Mouse (Mus musculus): ENCODE results near the gene Gm5965. TPM values are rescaled to one million over a fixed set of nuclear protein-coding genes. Genes with fewer than 3 reads are reported as not detected.

Gm5965 gene
- polyA plus RNA-seq, 1 experiment, result not detected

- Histone ChIP-seq H3K9me3 (replicated peaks; ENCODE audit: control insufficient read depth, insufficient read depth, low read length, poor library complexity, severe bottlenecking) (no peaks in the 10 kb centered on the region), H3K27ac (ENCODE audit: insufficient read depth, low read length) (no peak overlapping the region), H3K4me1 (ENCODE audit: control insufficient read depth, insufficient read depth, low read length) (peaks cover 1% of the 10 kb centered on the region), H3K36me3 (ENCODE audit: control insufficient read depth, insufficient read depth, low read length, poor library complexity, severe bottlenecking) (no peaks in the 10 kb centered on the region), H3K4me3 (ENCODE audit: low read depth, low read length) (no peak overlapping the region), H3K27me3 (ENCODE audit: control insufficient read depth, insufficient read depth, low read length, poor library complexity, severe bottlenecking) (no peaks in the 10 kb centered on the region), H3K9ac (ENCODE audit: low read depth, poor library complexity, severe bottlenecking) (no peak overlapping the region)
- no peak for TF ChIP-seq EP300 (IDR thresholded peaks at IDR 0.05; ENCODE audit: insufficient read depth, low read depth, low read length)
- no peak for TF ChIP-seq POLR2A (IDR thresholded peaks at IDR 0.05; ENCODE audit: insufficient read depth, low read length)
- TF ChIP-seq CTCF (IDR thresholded peaks at IDR 0.05; ENCODE audit: low read depth, low read length), result no peak
Measured at GRCm38 (mm10) chr16:88826978-88827377, 49.3 kb downstream of the Gm5965 start.

Other genes starting within 250 kb of the Gm5965 start
- not detected in 2 replicates for gene Cldn8, start 214.7 kb upstream of the Gm5965 start, polyA plus RNA-seq (2011; ENCODE audit: insufficient read depth, insufficient read length, low read depth, missing spikeins)
- gene Krtap24-1, start 165.6 kb upstream of the Gm5965 start, polyA plus RNA-seq (2011; ENCODE audit: insufficient read depth, insufficient read length, low read depth, missing spikeins), result not detected in 2 replicates
- gene 2310079G19Rik, start 150.2 kb upstream of the Gm5965 start, polyA plus RNA-seq (2011; ENCODE audit: insufficient read depth, insufficient read length, low read depth, missing spikeins), result not detected in 2 replicates
- gene Krtap26-1, start 130.1 kb upstream of the Gm5965 start, polyA plus RNA-seq (2011; ENCODE audit: insufficient read depth, insufficient read length, low read depth, missing spikeins), result not detected in 2 replicates
- gene Krtap27-1, start 106.2 kb upstream of the Gm5965 start, polyA plus RNA-seq (2011; ENCODE audit: insufficient read depth, insufficient read length, low read depth, missing spikeins), result not detected in 2 replicates
- not detected in 2 replicates for gene 2310061N02Rik, start 69.9 kb upstream of the Gm5965 start, polyA plus RNA-seq (2011; ENCODE audit: insufficient read depth, insufficient read length, low read depth, missing spikeins)
- not detected in 2 replicates for gene Krtap13-1, start 49.0 kb upstream of the Gm5965 start, polyA plus RNA-seq (2011; ENCODE audit: insufficient read depth, insufficient read length, low read depth, missing spikeins)
- not detected in 2 replicates for gene Krtap13, start 26.3 kb upstream of the Gm5965 start, polyA plus RNA-seq (2011; ENCODE audit: insufficient read depth, insufficient read length, low read depth, missing spikeins)
- gene 2310034C09Rik, start 19.0 kb upstream of the Gm5965 start, polyA plus RNA-seq (2011; ENCODE audit: insufficient read depth, insufficient read length, low read depth, missing spikeins), result not detected in 2 replicates
- gene 2310057N15Rik, start 3.7 kb upstream of the Gm5965 start, polyA plus RNA-seq (2011; ENCODE audit: insufficient read depth, insufficient read length, low read depth, missing spikeins), result not detected in 2 replicates
- not detected in 2 replicates for gene Gm20741, start 34.3 kb downstream of the Gm5965 start, polyA plus RNA-seq (2011; ENCODE audit: insufficient read depth, insufficient read length, low read depth, missing spikeins)
- gene Krtap15, start 42.3 kb downstream of the Gm5965 start, polyA plus RNA-seq (2011; ENCODE audit: insufficient read depth, insufficient read length, low read depth, missing spikeins), result not detected in 2 replicates
- gene Krtap14, start 48.2 kb downstream of the Gm5965 start, polyA plus RNA-seq (2011; ENCODE audit: insufficient read depth, insufficient read length, low read depth, missing spikeins), result not detected in 2 replicates
- gene Krtap19-1, start 91.5 kb downstream of the Gm5965 start, polyA plus RNA-seq (2011; ENCODE audit: insufficient read depth, insufficient read length, low read depth, missing spikeins), result not detected in 2 replicates
- gene Krtap19-2, start 96.4 kb downstream of the Gm5965 start, polyA plus RNA-seq (2011; ENCODE audit: insufficient read depth, insufficient read length, low read depth, missing spikeins), result not detected in 2 replicates
- not detected in 2 replicates for gene Krtap19-3, start 100.1 kb downstream of the Gm5965 start, polyA plus RNA-seq (2011; ENCODE audit: insufficient read depth, insufficient read length, low read depth, missing spikeins)
- gene Krtap19-4, start 107.2 kb downstream of the Gm5965 start, polyA plus RNA-seq (2011; ENCODE audit: insufficient read depth, insufficient read length, low read depth, missing spikeins), result not detected in 2 replicates
- not detected in 2 replicates for gene Krtap19-5, start 118.6 kb downstream of the Gm5965 start, polyA plus RNA-seq (2011; ENCODE audit: insufficient read depth, insufficient read length, low read depth, missing spikeins)
- gene Krtap19-9b, start 154.4 kb downstream of the Gm5965 start, polyA plus RNA-seq (2011; ENCODE audit: insufficient read depth, insufficient read length, low read depth, missing spikeins), result not detected in 2 replicates
- not detected in 2 replicates for gene Krtap16-3, start 185.0 kb downstream of the Gm5965 start, polyA plus RNA-seq (2011; ENCODE audit: insufficient read depth, insufficient read length, low read depth, missing spikeins)
- gene Krtap22-2, start 232.9 kb downstream of the Gm5965 start, polyA plus RNA-seq (2011; ENCODE audit: insufficient read depth, insufficient read length, low read depth, missing spikeins), result not detected in 2 replicates
- not detected in 2 replicates for gene Gm10229, start 237.4 kb downstream of the Gm5965 start, polyA plus RNA-seq (2011; ENCODE audit: insufficient read depth, insufficient read length, low read depth, missing spikeins)